Mouse (Mus musculus) MEL-GATA-1-ER (cell line): ENCODE data around the gene Aanat.
"Not testable (repeated sequence)": the region's sequence is repeated elsewhere in the genome, so short reads cannot be mapped to it uniquely, and the experiment has no call there.

Source experiments
- DNase-seq: peaks from one replicate; pipeline ENCODE4 v3.0.0-alpha.2; 2012; ENCODE audit warnings: low read depth; ENCODE audit errors: extremely low read depth

Gene Aanat

GRCm38 (mm10) chr11:116609965-116610630 is 23.9 kb downstream of the Aanat start:
- no peak for DNase-seq

DNA sequence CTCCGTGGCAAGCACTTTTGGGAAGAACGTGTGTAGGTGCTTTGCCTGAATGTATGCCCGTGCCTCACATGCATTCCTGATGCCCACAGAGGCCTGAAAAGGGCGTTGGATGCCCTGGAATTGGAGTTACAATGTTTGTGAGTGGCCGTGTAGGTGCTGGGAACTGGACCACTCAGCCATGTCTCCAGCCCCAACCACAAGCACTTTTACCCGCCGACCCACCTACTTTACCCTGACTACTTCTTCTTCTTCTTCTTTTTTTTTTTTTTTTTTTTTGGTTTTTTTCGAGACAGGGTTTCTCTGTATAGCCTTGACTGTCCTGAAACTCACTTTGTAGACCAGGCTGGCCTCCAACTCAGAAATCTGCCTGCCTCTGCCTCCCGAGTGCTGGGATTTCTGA is 24.9 kb downstream of the Aanat start:
- DNase-seq = not testable (repeated sequence)

GRCm38 (mm10) chr11:116611883-116612282 is 25.7 kb downstream of the Aanat start:
- DNase-seq = no peak

DNA sequence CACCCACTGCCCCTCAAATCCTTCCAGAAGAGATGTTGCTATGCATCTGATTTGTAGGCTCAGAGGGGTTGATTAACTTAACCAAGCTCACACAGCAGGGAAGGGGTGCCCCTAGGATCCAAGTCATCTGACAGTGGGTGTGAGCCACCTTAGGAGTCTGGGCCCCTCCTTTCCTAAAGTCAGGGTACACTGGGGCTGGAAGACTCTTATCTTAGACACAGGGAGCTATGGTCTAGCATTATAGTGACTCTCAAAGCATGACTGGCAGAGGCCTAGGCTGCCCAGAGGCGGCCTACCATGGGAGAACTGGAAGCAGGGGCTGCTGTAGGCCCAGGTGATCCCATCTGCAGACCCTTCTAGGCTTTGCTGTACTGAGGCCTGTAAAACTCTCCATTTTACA is 26.3 kb downstream of the Aanat start:
- no peak for DNase-seq

- no peak for DNase-seq
Observed at GRCm38 (mm10) chr11:116613234-116613633, 27.0 kb downstream of the Aanat start.

DNA sequence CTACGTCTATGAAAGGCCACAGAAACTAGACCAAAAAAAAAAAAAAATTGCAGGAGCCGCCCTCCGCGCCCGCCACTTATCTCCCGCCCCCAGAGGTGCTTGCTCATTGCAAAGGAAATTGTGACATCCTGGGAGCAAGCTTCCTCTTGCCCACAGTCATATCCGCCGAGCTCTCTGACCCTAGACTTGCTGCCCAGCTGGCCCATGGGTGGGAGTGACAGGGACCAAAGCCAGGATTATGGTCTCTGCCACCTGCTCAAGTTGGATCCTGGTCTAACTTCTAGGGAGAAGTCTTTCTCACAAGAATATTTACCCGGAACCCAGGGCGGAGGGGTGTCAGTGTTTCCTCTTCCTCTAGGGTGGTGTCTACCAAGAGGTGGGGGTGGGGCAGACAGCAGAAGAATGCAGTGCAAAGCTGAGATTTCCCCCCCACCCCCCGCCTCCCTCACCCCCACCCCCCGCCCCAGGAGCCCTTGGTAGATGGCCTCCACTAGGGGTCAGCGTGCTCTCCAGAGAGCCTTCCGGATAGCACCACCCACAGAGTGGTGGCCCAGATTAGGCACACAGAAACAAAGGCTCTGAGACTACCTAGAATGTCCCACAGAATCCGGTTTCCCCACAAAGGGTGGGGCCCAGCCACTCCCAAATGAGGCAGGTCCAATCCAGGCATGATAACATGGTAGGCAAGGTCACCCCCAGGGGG is 29.7 kb downstream of the Aanat start:
- DNase-seq = peak; percentile 64

DNA sequence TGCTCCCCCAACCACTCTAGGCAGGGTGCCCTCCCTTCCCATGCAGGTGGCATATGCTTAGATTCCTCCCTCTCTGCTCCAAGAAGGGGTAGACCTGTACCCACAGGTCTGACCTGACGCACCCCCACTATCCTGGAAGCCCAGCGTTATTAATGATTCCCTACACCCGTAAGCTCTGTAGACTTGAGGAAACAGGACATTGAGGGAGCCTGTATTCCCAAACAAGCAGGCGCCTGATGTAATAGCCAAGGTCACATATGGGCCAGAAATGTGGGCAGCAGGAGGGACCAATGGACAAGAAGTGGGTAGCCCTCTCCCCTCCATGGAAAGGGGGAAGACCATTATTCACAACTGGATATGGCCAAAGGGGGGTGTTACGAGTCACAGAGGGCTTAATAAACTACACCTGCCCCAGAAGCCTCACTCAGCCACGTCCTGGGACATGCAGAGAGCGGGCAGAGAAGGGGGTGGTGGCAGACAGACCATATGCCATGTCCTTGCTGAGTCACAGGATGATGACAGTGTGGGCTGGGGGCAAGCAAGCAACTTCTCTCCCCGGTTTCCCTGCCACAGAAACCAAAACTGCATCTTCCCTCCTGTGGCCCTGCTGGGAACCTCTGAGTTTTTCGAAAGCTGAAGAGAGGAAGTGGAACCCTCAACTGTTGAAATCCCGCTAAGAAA is 30.3 kb downstream of the Aanat start:
- DNase-seq = no peak

GRCm38 (mm10) chr11:116617641-116618040 is 31.4 kb downstream of the Aanat start:
- DNase-seq = no peak

- DNase-seq = no peak
Observed at GRCm38 (mm10) chr11:116618666-116619065, 32.4 kb downstream of the Aanat start.

DNA sequence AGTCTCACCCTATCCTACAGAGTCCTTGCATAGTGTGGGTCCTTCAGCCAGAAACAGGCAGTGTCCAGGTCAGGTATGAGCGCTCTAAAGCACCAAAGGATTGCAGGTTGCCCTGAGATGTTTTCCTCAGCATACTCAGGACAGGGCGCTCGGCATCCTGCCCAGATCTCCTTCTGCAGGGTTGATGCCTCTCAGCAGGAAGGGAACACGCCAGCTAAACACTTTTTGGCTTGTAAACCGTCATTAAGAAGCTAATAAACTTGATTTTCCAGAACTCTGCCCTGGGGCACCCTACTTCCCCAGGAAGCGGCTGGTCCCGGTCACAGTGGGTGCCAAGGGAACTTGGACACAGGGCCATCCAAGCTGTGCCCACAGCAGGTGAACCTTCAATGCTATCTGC is 32.9 kb downstream of the Aanat start:
- no peak for DNase-seq

DNA sequence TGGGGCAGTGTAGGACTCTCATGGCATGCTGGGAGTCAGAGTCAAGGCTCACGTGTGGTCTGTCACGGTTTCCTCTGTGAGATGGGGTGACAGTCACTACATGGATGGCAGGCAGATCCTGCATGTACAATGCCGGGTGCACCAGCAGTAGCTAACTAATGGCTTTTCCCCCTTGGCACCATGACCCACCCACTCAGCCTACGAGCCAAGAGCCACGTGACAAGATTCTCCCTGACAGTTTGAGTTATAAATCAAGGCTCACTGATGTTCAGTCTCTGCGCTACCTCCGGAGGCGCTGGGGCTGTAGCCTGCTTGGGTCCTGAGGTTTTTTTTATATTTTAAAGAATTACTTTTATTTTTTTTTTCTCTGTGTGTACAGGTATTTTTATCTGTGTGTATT is 33.3 kb downstream of the Aanat start:
- no peak for DNase-seq

GRCm38 (mm10) chr11:116620073-116620472 is 33.8 kb downstream of the Aanat start:
- peak; percentile 64 for DNase-seq

DNA sequence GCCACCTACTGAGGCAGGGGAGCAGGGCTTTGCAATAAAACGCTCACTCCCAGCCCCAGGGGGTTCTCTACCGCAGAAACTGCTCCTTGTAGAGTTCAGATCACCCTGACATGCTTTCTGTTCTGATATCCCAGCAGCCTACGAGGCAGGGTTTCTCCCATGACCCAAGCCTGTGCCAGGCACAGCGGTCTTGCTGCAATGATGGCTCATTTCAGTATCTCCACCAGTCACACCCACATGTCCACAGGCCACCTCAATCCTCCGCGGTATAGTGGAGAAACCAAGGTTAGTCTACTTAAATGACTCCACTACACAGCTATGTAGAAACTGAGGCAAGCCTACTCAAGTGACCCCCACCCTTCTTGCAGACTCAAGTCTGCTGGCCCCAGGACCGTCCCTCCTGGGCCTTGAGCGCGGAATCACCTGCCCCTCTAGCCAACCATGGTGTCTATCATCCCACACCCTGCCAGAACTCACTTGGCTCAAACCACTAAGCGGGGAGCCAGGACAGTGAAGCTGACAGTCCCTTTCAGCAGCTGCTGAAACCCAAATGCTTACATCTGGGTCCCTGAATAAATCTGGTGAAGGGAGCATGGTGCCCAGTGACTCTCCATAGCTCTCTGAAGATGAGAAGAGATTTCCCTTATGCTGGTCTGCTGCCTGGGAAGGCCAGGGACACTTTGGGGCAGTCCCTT is 34.5 kb downstream of the Aanat start:
- DNase-seq = no peak

DNA sequence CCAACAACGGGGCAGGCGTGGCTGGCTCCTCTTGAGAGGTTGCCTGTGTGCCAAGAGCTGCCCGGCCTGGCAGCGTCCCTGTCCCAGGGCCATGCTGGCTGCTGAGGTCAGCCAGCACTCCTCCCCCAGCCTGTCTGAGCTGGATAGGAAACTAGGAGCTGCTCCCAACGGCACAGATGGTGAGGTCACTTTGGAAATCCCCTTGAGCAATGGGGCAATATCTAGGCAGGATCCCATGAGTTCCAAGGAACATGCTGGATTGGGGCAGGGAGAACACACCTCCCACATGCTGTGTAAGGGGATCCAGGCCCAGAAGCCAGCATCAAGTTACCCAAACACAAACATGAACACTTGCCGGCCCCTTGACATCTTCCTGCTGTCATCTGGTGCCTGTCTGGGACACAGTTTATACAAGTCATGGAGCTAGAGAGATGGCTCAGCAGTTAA is 35.0 kb downstream of the Aanat start:
- DNase-seq = no peak

- no peak for DNase-seq
Observed at GRCm38 (mm10) chr11:116623281-116624124, 37.3 kb downstream of the Aanat start.

DNA sequence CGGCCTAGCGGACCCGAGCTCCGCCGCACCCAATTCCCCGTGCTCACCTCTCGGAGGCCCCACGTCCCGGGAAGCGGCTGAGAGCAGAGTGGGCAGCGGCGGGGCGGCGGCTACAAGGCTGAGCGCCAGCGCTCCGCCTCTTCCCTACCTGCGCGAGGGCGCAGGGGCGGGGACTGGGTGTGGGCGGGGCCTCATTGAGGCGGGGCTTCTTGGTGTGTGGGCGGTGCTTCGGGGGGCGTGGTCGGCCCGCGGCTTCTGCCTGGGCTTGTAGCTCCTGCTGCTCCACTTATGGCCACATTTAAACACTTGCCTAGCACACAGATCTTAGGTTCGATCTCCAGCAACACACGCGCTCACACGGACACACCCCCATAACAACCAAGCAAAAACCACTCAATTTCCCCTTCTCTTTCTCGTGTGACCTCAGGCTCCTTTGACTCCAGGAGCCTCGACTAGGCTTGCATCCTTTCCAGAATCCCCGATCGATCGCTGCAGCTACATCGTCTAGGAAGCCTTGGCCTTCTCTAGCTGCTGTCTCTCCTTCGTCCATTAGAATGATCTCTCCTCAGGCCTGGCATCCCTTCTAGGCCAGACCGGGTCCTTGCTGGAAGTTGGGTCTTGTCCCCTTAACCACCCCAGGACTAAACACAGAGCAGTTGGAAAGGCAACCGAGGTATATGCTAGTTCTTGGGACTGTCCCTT is 38.0 kb downstream of the Aanat start:
- peak; percentile 68 for DNase-seq

- peak; percentile 62 for DNase-seq
Observed at GRCm38 (mm10) chr11:116625081-116626000, 39.1 kb downstream of the Aanat start.

DNA sequence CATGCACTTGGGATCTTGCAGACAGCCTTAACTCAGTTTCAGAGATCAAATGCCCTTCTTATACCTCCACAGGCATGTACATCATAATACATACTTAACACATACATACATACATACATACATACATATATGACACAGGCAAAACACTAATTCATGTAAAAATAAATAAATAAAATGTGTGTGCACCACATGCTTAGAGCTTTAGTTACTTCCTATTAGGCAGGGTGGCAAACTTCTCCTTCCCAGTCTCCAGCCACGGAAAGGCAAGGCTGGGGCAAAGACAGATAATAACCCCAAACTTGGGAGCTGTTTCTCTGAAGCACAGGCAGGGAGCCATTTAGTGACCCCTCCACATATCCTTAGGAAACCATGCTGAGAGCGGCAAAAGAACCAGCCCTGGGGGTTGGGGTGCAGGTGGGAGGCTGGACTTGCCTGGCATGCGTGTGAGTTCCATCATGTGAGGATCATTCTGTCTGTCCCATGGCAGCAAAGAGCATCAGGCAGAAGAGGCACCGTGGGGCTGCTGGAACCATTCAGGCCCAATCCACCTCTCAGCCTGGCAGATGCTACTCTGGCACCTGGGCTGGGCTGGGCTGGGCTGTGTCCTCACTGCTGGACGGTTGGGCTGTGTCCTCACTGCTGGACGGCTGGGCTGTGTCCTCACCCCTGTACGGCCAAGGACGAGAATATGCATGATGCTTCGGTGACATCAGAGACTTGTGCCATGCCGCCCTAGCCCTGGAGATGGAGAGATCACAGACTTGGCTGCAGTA is 40.3 kb downstream of the Aanat start, which contains the start of gene Rhbdf2:
Gene Rhbdf2, minus strand, starts transcription at position 721 of the 773 bp plus-strand sequence.
- DNase-seq = no peak
